Comparison of ENCODE assay signal across 8 mouse cellular contexts in genomic region chr2:158711929-158712751, GRCm38 (mm10). TPM values are rescaled to one million over a fixed set of nuclear protein-coding genes. Genes with fewer than 3 reads are reported as not detected.
DNase-seq lines count a peak whose midpoint lies in the region; ATAC-seq and TF ChIP-seq lines count a peak whose summit lies in the region.

No protein-coding gene starts in this region.

- H3K4me3 ChIP-seq in kidney, postnatal 0 days (replicated peaks; ENCODE audit: low read depth, low read length): no peak overlapping the region
- H3K4me3 ChIP-seq in hindbrain, embryonic 11.5 days (ENCODE audit: low read depth, low read length): no peak overlapping the region
- H3K4me3 ChIP-seq in neural tube, embryonic 13.5 days: no peak overlapping the region

- no peaks in the 10 kb centered on the region for H3K4me1 ChIP-seq in kidney, postnatal 0 days (replicated peaks; ENCODE audit: insufficient read depth, low read length)
- no peaks in the 10 kb centered on the region for H3K4me1 ChIP-seq in hindbrain, embryonic 11.5 days (replicated peaks; ENCODE audit: control insufficient read depth, insufficient read depth, low read length)
- peaks cover 33% of the 10 kb centered on the region for H3K4me1 ChIP-seq in neural tube, embryonic 13.5 days (replicated peaks)

- ATAC-seq in CD4-positive, CD25-positive, alpha-beta regulatory T cell, adult 4 months: no peak
- ATAC-seq in kidney, postnatal 0 days (replicated peaks; ENCODE audit: low FRiP score, low read depth): no peak; the same call in 1 of the 2 replicates
- peak; percentile 60; the same call in 1 of the 2 replicates for ATAC-seq in hindbrain, embryonic 11.5 days (ENCODE audit: low FRiP score)
- ATAC-seq in neural tube, embryonic 13.5 days (ENCODE audit: low read depth): peak; percentile 64
- ATAC-seq in inflammation-experienced regulatory T-cells, adult 6 months: no peak

- no peak for TF ChIP-seq CTCF in kidney, postnatal 0 days (IDR thresholded peaks at IDR 0.05; ENCODE audit: low read depth)

- no peaks in the 10 kb centered on the region for H3K36me3 ChIP-seq in kidney, postnatal 0 days (ENCODE audit: insufficient read depth, low read length)
- H3K36me3 ChIP-seq in hindbrain, embryonic 11.5 days (ENCODE audit: control insufficient read depth, insufficient read depth, low read length): no peaks in the 10 kb centered on the region
- no peaks in the 10 kb centered on the region for H3K36me3 ChIP-seq in neural tube, embryonic 13.5 days

- H3K4me2 ChIP-seq in kidney, postnatal 0 days (ENCODE audit: low read length): no peak overlapping the region
- H3K4me2 ChIP-seq in hindbrain, embryonic 11.5 days (replicated peaks; ENCODE audit: low read depth, low read length): no peak overlapping the region
- peak overlapping the region; percentile 17; the same call in 1 of the 2 replicates for H3K4me2 ChIP-seq in neural tube, embryonic 13.5 days

- H3K9ac ChIP-seq in kidney, postnatal 0 days (ENCODE audit: low read depth, low read length): no peak overlapping the region
- H3K9ac ChIP-seq in hindbrain, embryonic 11.5 days (ENCODE audit: low read depth, low read length): no peak overlapping the region
- no peak overlapping the region for H3K9ac ChIP-seq in neural tube, embryonic 13.5 days

- no peaks in the 10 kb centered on the region for H3K9me3 ChIP-seq in kidney, postnatal 0 days (replicated peaks; ENCODE audit: low read length)
- H3K9me3 ChIP-seq in hindbrain, embryonic 11.5 days (ENCODE audit: control insufficient read depth, low read length): no peaks in the 10 kb centered on the region
- no peaks in the 10 kb centered on the region; the same call in 1 of the 2 replicates for H3K9me3 ChIP-seq in neural tube, embryonic 13.5 days

- peak; percentile 40 for DNase-seq in CD4-positive, CD25-positive, alpha-beta regulatory T cell, adult 2 months (ENCODE audit: low read depth, low spot score)
- peak; percentile 25 for DNase-seq in kidney, postnatal 0 days (ENCODE audit: low spot score)
- DNase-seq in kidney, adult 9 months: no peak
- DNase-seq in hindbrain, embryonic 11.5 days (ENCODE audit: low spot score): peak; percentile 47
- DNase-seq in layer of hippocampus, adult 9-10 months (ENCODE audit: low spot score): no peak

- H3K27me3 ChIP-seq in kidney, postnatal 0 days (ENCODE audit: insufficient read depth, low read length): no peaks in the 10 kb centered on the region
- no peaks in the 10 kb centered on the region for H3K27me3 ChIP-seq in hindbrain, embryonic 11.5 days (ENCODE audit: control insufficient read depth, insufficient read depth, low read length)
- no peaks in the 10 kb centered on the region for H3K27me3 ChIP-seq in neural tube, embryonic 13.5 days

- H3K27ac ChIP-seq in kidney, postnatal 0 days: no peak overlapping the region
- H3K27ac ChIP-seq in hindbrain, embryonic 11.5 days (ENCODE audit: low read depth, low read length): no peak overlapping the region
- peak overlapping the region; percentile 78 for H3K27ac ChIP-seq in neural tube, embryonic 13.5 days (replicated peaks)

- WGBS in kidney, postnatal 0 days: 39% methylated on average over 12 of the region's 12 CpGs
- 51% methylated on average over 12 of the region's 12 CpGs for WGBS in hindbrain, embryonic 11.5 days
- WGBS in neural tube, embryonic 13.5 days: 27% methylated on average over 12 of the region's 12 CpGs

RNA-seq across cellular contexts. Expression of gene Ppp1r16b, which starts 46.9 kb away (rescaled TPM):
- 100 to 1,000 TPM; 121 to 150 TPM for polyA plus RNA-seq in CD4-positive, CD25-positive, alpha-beta regulatory T cell, adult 4 months (2017; shearing (Covaris generic))
- polyA plus RNA-seq in kidney, postnatal 0 days (2015; fragmentation: Nextera tagmentation; extraction: Ambion mirVana): 10.1 TPM in 2 replicates
- polyA plus RNA-seq in hindbrain, embryonic 11.5 days (2014; fragmentation: Nextera tagmentation; extraction: Ambion mirVana): 2.4 and 3.6 TPM in 2 replicates
- 9.8 and 9.9 TPM in 2 replicates for polyA plus RNA-seq in neural tube, embryonic 13.5 days (2015; fragmentation: Nextera tagmentation; extraction: Ambion mirVana)
- polyA plus RNA-seq in inflammation-experienced regulatory T-cells, adult 6 months (2017; shearing (Covaris generic)): 100 to 1,000 TPM; 106 to 120 (median 115) TPM

RNA-seq across cellular contexts. Expression of gene Fam83d, which starts 55.8 kb away (rescaled TPM):
- polyA plus RNA-seq in CD4-positive, CD25-positive, alpha-beta regulatory T cell, adult 4 months (2017; shearing (Covaris generic)): under 1 TPM; 0.32 to 0.53 TPM
- 20.9 and 23.5 TPM in 2 replicates for polyA plus RNA-seq in kidney, postnatal 0 days (2015; fragmentation: Nextera tagmentation; extraction: Ambion mirVana)
- 37.8 and 38.3 TPM in 2 replicates for polyA plus RNA-seq in hindbrain, embryonic 11.5 days (2014; fragmentation: Nextera tagmentation; extraction: Ambion mirVana)
- 9.4 and 11.0 TPM in 2 replicates for polyA plus RNA-seq in neural tube, embryonic 13.5 days (2015; fragmentation: Nextera tagmentation; extraction: Ambion mirVana)
- polyA plus RNA-seq in inflammation-experienced regulatory T-cells, adult 6 months (2017; shearing (Covaris generic)): 1 to 10 TPM in 1 of 3 experiments, under 1 TPM in 2; 0.50 to 3.9 (median 0.59) TPM

Comparison
In these comparisons a context has a peak if more than half of its experiments do, and no peak if none do; other contexts are left out.
1. DNase-seq: peak in CD4-positive, CD25-positive, alpha-beta regulatory T cell, adult 2 months (single experiment), kidney, postnatal 0 days (single experiment) and hindbrain, embryonic 11.5 days (single experiment); none in kidney, adult 9 months (single experiment) and layer of hippocampus, adult 9-10 months (single experiment).
2. ATAC-seq: peak in hindbrain, embryonic 11.5 days (single experiment) and neural tube, embryonic 13.5 days (single experiment); none in CD4-positive, CD25-positive, alpha-beta regulatory T cell, adult 4 months (single experiment), kidney, postnatal 0 days (single experiment) and inflammation-experienced regulatory T-cells, adult 6 months (single experiment).